Mouse (Mus musculus) stomach, postnatal 0 days (tissue): Measurements from ENCODE around the gene Ntf5. TPM values are rescaled to one million over a fixed set of nuclear protein-coding genes. Genes with fewer than 3 reads are reported as not detected.

Source experiments
- ATAC-seq: fragments of 200-750 bp; cut with Nextera tagmentation; 2 replicates; pipeline ENCODE4 v1.8.0; 2017; ENCODE audit not compliant: low FRiP score, low TSS enrichment
- DNase-seq: peaks from one replicate; pipeline ENCODE4 v3.0.0-alpha.2; 2016; ENCODE audit warnings: low spot score
- H3K27ac ChIP-seq: fragments of 300-500 bp; sonication (generic); replicated peaks from 2 replicates; pipeline ENCODE4 v1.5.1; 2014; ENCODE audit warnings: mild to moderate bottlenecking, control low read depth
- H3K27me3 ChIP-seq: fragments of 300-500 bp; sonication (generic); 2 replicates; pipeline ENCODE4 v1.6.1; 2014; ENCODE audit warnings: low read length; ENCODE audit not compliant: control insufficient read depth, insufficient read depth
- H3K36me3 ChIP-seq: fragments of 300-500 bp; sonication (generic); 2 replicates; pipeline ENCODE4 v1.6.1; 2014; ENCODE audit warnings: low read length, mixed read lengths; ENCODE audit not compliant: control insufficient read depth, insufficient read depth
- H3K4me1 ChIP-seq: fragments of 300-500 bp; sonication (generic); replicated peaks from 2 replicates; pipeline ENCODE4 v1.6.1; 2014; ENCODE audit warnings: antibody characterized with exemption; ENCODE audit not compliant: control insufficient read depth, insufficient read depth
- H3K4me2 ChIP-seq: fragments of 300-500 bp; sonication (generic); replicated peaks from 2 replicates; pipeline ENCODE4 v1.6.1; 2014; ENCODE audit warnings: low read depth, mild to moderate bottlenecking, control low read depth, moderate library complexity
- H3K4me3 ChIP-seq: fragments of 300-500 bp; sonication (generic); 2 replicates; pipeline ENCODE4 v1.5.1; 2014; ENCODE audit warnings: low read depth, low read length, control low read depth
- H3K9ac ChIP-seq: fragments of 300-500 bp; sonication (generic); 2 replicates; pipeline ENCODE4 v1.6.1; 2014; ENCODE audit warnings: mild to moderate bottlenecking, low read length, control low read depth, mixed read lengths
- H3K9me3 ChIP-seq: fragments of 300-500 bp; sonication (generic); 2 replicates; pipeline ENCODE4 v1.6.1; 2016; ENCODE audit warnings: low read length; ENCODE audit not compliant: control insufficient read depth
- CTCF ChIP-seq: IDR thresholded peaks from 2 replicates; pipeline ENCODE4 v1.5.1; 2016; ENCODE audit warnings: antibody characterized with exemption, low read depth, mild to moderate bottlenecking, moderate library complexity
- EP300 ChIP-seq: optimal IDR thresholded peaks from 2 replicates; pipeline ENCODE3; 2016; ENCODE audit warnings: antibody characterized with exemption
- WGBS: fragments of 180-500 bp; shearing (Covaris S2); extraction: QIAGEN DNeasy Blood & Tissue Kit; methylation state at CpG from one replicate; pipeline ENCODE4 v1.1.7; 2014; 5-methylcytosine and 5-hydroxymethylcytosine counted together
- polyA plus RNA-seq: library from polyadenylated mRNA; unstranded; fragments of >200 nt; fragmentation: Nextera tagmentation; extraction: Ambion mirVana; gene quantifications from 2 replicates; pipeline ENCODE4 v1.2.1, GENCODE M21; 2015

Ntf5 gene
- polyA plus RNA-seq, 1 experiment from 2014 or later: 1.5 TPM

DNA sequence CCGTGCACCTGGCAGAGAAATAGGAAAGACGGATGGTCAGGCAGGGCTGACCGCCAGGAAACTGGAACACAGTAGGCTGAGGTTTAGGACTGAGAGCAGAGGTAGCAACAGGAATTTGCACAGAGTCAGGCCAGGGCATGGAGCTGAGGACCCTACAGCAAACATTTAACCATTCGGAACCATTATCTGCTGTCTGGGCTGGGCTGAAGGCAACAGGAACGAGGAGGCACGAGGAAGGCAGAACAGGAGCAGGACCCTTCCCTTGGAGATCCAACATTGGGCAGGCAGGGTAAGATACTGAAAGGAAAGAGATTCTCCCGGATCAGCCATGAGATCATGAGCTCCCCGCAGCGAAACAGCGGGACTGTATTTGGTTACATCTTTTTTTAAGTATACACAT lies 5.7 kb upstream of the Ntf5 start:
- Histone ChIP-seq H3K4me2 (no peak overlapping the region), H3K27ac (no peak overlapping the region), H3K36me3 (no peaks in the 10 kb centered on the region), H3K9ac (no peak overlapping the region), H3K9me3 (no peaks in the 10 kb centered on the region), H3K4me3 (no peak overlapping the region), H3K27me3 (peaks cover 12% of the 10 kb centered on the region), H3K4me1 (no peaks in the 10 kb centered on the region; the same call in 1 of the 2 replicates)
- ATAC-seq (no peak), DNase-seq (no peak)
- 73% methylated on average over 10 of the region's 10 CpGs for WGBS
- TF ChIP-seq CTCF (no peak), EP300 (no peak)

DNA sequence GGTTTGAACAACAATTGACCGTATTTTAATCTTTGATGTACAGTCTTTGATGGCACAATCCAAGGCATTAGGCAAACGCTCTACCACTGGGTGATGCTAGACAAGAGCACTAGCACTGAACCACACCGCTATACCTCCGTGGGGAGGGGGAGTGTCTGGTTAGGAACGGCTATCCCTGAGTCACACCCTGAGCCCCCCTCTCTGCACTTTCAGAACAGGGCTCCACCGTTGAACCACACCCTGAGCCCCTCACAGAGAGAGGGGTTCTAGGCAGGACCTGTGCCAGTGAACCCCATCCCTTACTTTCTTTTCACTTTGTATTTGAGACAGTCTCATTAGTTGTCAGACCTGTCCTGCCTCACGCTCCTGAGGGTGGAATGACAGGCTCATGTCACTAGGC lies 5.1 kb upstream of the Ntf5 start:
- DNase-seq (no peak), ATAC-seq (no peak)
- WGBS: 60% methylated on average over 7 of the region's 7 CpGs
- Histone ChIP-seq H3K4me3 (no peak overlapping the region), H3K9ac (no peak overlapping the region), H3K36me3 (no peaks in the 10 kb centered on the region), H3K4me1 (no peaks in the 10 kb centered on the region; the same call in 1 of the 2 replicates), H3K27me3 (peaks cover 12% of the 10 kb centered on the region), H3K9me3 (no peaks in the 10 kb centered on the region), H3K27ac (no peak overlapping the region), H3K4me2 (no peak overlapping the region)
- TF ChIP-seq CTCF: no peak
- no peak for TF ChIP-seq EP300

DNA sequence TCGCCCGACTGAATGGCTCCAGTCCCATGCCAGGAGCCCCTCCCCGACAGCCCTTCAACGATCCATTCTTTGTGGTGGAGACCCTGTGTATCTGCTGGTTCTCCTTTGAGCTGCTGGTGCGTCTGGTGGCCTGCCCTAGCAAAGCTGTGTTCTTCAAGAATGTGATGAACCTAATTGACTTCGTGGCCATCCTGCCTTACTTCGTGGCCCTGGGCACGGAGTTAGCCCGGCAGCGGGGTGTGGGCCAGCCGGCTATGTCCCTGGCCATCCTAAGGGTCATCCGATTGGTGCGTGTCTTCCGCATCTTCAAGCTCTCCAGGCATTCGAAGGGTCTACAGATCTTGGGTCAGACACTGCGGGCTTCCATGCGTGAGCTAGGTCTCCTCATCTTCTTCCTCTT lies 4.5 kb upstream of the Ntf5 start:
- Histone ChIP-seq H3K4me3 (no peak overlapping the region), H3K27ac (no peak overlapping the region), H3K36me3 (no peaks in the 10 kb centered on the region), H3K9me3 (no peaks in the 10 kb centered on the region), H3K4me2 (no peak overlapping the region), H3K27me3 (peaks cover 12% of the 10 kb centered on the region), H3K4me1 (no peaks in the 10 kb centered on the region; the same call in 1 of the 2 replicates), H3K9ac (no peak overlapping the region)
- WGBS: 88% methylated on average over 17 of the region's 17 CpGs
- TF ChIP-seq CTCF: no peak
- no peak for TF ChIP-seq EP300
- ATAC-seq (no peak), DNase-seq (no peak)

DNA sequence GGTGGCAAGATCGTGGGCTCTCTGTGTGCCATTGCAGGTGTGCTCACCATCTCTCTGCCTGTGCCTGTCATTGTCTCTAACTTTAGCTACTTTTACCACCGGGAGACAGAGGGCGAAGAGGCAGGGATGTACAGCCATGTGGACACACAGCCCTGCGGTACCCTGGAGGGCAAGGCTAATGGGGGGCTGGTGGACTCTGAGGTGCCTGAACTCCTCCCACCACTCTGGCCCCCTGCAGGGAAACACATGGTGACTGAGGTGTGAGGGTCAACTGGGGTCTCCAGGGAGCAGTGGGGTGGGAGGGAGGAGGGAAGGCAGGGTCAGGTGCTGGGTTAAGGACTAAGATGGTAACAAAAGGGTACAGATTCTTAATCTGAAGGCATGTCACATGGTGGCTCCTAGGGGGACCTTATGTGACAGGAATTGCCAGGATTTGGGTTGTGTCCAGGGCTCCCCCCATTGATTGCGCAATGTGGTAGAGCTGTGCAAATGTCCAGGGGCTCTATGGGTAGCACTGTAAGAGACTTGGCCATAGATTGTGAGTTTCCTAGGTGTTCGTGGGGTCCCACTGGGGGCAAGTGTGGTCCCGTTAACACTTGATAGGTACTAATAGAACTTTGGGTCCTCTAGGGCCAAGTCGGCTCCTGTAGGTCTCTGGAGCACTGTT lies 3.9 kb upstream of the Ntf5 start:
- H3K4me3 ChIP-seq: no peak overlapping the region
- TF ChIP-seq CTCF (no peak), EP300 (no peak)
- H3K9ac ChIP-seq: no peak overlapping the region
- DNase-seq (no peak), ATAC-seq (no peak)
- no peak overlapping the region for H3K4me2 ChIP-seq
- H3K4me1 ChIP-seq: no peaks in the 10 kb centered on the region; the same call in 1 of the 2 replicates
- H3K9me3 ChIP-seq: no peaks in the 10 kb centered on the region
- H3K27ac ChIP-seq: no peak overlapping the region
- WGBS: 86% methylated on average over 8 of the region's 8 CpGs
- no peaks in the 10 kb centered on the region for H3K36me3 ChIP-seq
- H3K27me3 ChIP-seq: peaks cover 12% of the 10 kb centered on the region

DNA sequence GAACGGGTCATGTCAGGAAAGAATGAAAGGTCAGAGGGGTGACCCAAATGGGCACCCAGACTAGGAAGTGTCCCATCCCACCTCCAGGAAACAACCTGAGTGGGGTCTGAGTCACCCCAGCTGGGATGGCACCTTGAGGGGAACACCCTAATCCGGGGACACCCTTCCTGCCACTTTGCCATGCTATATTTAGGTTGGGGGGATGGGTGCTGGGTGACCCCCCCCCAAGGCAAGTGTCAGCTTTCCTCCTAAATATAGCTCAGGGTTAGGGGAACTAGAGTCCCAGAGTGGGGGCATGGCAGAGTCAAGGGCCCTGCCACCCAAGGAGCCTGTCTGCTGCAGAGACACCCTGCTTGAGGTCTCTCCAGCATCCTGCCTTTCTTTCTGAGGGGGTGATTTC lies 1.1 kb upstream of the Ntf5 start:
- 77% methylated on average over 2 of the region's 2 CpGs for WGBS
- no peaks in the 10 kb centered on the region for H3K4me1 ChIP-seq
- H3K4me3 ChIP-seq: no peak overlapping the region
- TF ChIP-seq CTCF: no peak
- no peak for TF ChIP-seq EP300
- no peaks in the 10 kb centered on the region for H3K36me3 ChIP-seq
- no peaks in the 10 kb centered on the region for H3K27me3 ChIP-seq
- ATAC-seq (no peak), DNase-seq (no peak)
- no peak overlapping the region for H3K27ac ChIP-seq
- no peak overlapping the region for H3K4me2 ChIP-seq
- no peak overlapping the region for H3K9ac ChIP-seq
- H3K9me3 ChIP-seq: no peaks in the 10 kb centered on the region

- Histone ChIP-seq H3K9me3 (no peaks in the 10 kb centered on the region), H3K4me3 (peak overlapping the region; percentile 54), H3K27ac (peak overlapping the region; percentile 30), H3K27me3 (no peaks in the 10 kb centered on the region), H3K4me2 (peak overlapping the region; percentile 95), H3K4me1 (no peaks in the 10 kb centered on the region), H3K9ac (peak overlapping the region; percentile 54), H3K36me3 (no peaks in the 10 kb centered on the region)
- WGBS: 3% methylated on average over 25 of the region's 27 CpGs
- DNase-seq (peak; percentile 43), ATAC-seq (peak; percentile 36; the same call in 1 of the 2 replicates)
- no peak for TF ChIP-seq EP300
- TF ChIP-seq CTCF: no peak
These were observed 607 bp downstream of the Ntf5 start for GRCm38 (mm10) chr7:45413864-45414739.
